Mouse (Mus musculus): Measurements from ENCODE around the gene Gm9508.

Gm9508 gene

DNA sequence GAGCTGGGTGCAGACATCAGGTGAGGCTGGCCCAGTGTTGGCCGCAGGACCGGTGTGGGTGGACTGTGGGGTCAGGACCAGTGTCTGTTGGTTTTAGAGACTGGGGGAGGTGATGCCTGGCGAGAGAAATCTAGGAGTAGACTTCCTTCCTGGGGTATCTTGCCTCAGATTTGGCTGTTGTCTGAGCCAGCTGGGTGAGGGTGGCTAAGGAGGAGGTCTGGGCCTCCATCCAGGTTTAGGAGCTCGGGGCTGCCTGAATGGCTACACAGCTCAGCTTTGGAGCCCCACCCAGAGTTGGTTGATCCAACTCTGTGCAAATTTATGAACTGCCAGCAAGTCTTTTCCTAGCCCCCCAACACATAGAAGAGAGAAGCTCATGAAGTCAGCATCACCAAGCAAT is 29.6 kb downstream of the Gm9508 start:
- no peak for DNase-seq

DNA sequence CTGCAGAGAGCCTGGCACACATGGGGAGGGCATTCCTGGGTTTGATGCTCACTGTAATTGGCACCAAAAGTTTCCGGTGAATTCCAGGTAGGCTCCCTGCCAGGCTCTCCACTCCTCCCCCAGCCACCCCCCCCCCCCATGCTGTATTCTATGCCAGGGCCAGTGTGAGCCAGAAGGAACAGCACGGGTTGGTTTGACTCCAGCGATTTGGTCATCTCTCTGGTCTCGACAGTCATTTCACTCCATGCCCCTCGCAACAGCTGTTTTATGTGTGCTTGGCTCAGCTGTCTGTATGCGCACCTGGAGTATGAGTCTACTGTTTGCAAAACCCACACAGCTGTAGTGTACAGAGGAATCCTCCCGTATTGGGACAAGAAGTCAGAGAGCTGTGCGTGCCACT is 30.7 kb downstream of the Gm9508 start:
- DNase-seq, result no peak

DNA sequence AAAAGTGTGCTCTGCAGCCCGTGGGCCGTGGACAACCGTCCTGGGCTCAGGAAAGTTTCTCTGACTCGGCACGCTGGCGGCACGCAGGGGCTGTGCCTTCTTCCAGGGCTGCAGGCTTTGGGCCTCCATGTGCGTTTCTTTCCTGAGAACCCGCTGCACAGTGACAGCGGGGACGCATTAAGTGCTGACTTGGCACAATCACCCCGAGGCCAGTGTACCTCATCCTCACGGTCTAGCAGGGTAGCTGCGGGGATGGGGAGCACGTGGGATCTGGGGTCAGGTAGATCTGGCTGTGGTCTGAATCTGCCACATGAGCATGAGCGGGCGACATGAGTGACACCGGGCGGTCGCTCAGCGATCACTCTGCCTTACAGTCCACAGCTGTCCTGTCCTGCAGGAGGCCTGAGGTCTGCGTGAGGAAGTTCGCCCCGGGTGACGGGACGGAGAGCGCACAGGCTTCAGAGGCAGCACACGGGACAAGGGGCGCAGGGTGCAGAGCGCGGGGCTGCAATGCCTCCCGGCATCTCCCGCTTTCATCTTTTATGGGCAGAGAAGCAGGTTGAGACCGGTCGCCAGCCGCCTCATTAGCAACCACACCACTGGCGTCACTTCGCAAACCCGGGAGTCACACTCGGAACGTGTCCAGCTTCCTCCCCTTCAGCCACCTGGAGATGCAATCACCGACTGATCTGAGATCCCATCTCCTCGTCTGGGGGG is 32.9 kb downstream of the Gm9508 start:
- DNase-seq, result no peak

DNA sequence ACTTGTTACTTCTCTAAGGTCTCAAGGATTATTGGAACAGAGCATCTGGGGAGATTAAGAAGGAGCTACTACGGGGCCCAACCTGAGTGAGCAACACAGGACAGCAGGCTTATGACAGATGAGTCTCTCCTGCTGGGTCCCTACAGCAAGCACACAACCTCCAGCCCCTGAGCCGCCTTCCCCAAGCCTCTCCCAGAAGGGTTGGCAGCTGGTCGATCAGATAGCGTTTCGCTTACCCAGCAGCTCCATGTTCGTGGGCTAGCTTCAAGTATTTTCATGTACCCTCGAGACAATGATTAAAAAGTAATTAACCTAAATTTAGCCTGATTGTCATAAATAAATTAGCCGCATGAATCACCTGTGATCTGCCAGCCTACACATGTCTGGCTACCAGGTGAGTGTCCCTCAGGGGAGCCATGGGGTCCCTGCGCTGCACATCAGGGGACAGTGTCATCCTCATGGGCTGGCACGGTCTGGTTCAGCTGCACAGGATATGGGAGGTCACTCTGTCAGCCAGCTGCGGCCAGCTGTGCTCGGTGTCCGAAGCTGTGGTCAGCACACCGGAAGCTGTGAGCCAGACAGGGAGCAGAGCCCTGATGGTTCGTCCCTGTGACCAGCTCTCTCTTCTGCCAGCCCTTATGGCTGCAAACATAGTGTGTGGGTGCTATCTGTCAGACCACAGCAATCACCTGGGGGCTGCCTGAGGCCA is 38.6 kb downstream of the Gm9508 start:
- no peak for DNase-seq

DNA sequence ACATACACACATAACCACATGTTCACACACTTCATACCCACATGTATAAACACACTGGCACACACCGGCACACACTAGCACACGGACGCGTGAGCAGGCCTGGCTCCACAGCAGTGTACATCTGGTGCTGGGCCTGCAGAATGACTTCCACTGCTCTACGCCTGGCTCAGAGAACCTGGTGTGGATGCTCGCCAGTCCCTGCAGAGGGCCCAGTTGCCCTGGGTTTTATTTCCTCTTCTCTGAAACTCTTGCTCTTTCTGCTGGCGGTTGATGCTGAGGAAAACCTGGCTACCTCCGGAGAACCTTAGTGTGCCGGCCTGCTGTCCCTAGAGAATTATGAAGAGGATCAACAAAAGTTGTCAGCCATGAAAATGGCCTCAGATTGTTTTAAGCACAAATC is 45.0 kb downstream of the Gm9508 start:
- no peak for DNase-seq

DNA sequence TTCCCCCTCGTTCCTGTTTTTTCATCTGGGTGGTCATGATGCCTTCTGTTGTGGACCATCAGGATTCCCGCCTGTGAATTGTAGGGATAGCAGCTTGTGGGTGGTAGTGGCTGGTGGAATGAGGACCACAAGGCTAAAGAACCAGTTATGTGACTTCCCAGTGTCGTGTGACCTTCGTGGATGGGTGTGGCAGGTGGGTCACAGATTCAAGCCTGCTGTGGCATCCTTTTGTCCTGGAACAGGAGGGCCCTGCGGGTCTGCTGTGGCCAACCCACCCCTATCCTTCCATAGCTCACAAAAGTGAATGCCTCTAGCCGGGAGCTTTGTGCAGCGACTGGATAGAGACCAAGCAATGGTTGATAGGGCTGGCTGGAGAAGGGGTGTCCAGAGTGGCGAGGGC is 49.1 kb downstream of the Gm9508 start:
- no peak for DNase-seq

DNA sequence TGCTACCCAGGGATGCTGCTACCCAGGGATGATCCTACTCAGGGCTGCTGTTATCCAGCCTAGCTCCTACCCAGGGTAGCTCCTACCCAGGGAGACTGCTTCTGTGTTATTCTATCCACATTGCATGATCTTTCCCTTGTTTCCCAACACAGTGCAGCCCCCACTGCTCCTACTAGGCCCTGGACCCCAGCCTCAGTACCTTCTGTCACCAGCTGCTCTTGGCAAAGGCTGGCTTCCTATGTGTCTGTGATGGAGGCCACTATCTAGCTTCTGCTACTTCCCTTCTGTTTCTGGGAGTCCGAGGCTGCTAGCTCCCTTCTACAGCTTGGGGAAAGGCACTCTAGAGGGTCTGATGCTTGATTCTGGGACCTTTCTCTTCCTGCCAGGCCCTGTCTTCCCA is 49.6 kb downstream of the Gm9508 start:
- no peak for DNase-seq

Data from cerebellum, adult 9-11 months (tissue).